Mouse (Mus musculus): Measurements from ENCODE around the gene Gm21789. TPM values are rescaled to one million over a fixed set of nuclear protein-coding genes. Genes with fewer than 3 reads are reported as not detected.
"Not testable (repeated sequence)": the region's sequence is repeated elsewhere in the genome, so short reads cannot be mapped to it uniquely, and the experiment has no call there.

The Gm21789 gene
- polyA plus RNA-seq (2012): not detected in 2 replicates

- not testable (repeated sequence) for H3K4me3 ChIP-seq (replicated peaks); H3K36me3 ChIP-seq (ENCODE audit: control insufficient read depth); H3K27me3 ChIP-seq (ENCODE audit: control insufficient read depth); H3K4me1 ChIP-seq (ENCODE audit: control insufficient read depth); H3K9me3 ChIP-seq (ENCODE audit: control insufficient read depth, low read length)
Observed at GRCm38 (mm10) chrX:32941468-32941867, at the start of gene Gm21789. TSS of gene Gm21789 (plus strand) at chrX:32941768.

DNA sequence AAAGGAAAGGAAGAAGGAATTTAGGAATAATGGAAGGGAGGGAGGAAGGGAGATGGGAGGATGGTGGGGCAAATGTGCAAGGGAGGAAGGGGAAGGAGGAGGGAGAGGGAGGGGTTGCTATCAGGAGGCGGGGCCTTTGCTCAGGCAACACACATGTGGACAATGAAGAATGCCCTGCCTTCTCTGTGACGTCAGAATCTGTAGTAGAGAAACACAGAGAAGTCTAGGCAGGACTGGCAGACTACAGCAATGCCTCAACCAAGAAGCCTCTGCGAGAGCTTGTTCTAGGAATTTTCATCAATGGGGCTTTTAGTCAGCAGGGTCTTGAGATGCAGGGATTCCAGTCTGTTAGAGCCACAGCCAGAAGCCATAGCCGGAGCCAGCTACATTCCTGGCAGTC is 47.2 kb upstream of the Gm21789 start, which contains the start of gene Btbd35f30:
TSS of gene Btbd35f30 (plus strand) at position 301 of the 400 bp plus-strand sequence.
- H3K9me3 ChIP-seq (ENCODE audit: control insufficient read depth, low read length); H3K36me3 ChIP-seq (ENCODE audit: control insufficient read depth); H3K4me3 ChIP-seq (replicated peaks); H3K4me1 ChIP-seq (ENCODE audit: control insufficient read depth); H3K27me3 ChIP-seq (ENCODE audit: control insufficient read depth): not testable (repeated sequence)

DNA sequence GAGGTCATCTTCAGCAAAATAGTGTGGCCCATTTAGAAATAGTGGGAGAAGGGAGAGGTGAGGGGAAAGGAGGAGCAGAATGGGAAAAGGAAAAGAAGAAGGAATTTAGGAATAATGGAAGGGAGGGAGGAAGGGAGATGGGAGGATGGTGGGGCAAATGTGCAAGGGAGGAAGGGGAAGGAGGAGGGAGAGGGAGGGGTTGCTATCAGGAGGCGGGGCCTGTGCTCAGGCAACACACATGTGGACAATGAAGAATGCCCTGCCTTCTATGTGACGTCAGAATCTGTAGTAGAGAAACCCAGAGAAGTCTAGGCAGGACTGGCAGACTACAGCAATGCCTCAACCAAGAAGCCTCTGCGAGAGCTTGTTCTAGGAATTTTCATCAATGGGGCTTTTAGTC is 32.0 kb downstream of the Gm21789 start, which contains the start of gene Btbd35f5:
TSS of gene Btbd35f5 (plus strand) at position 301 of the 400 bp plus-strand sequence.
- not testable (repeated sequence) for H3K36me3 ChIP-seq (ENCODE audit: control insufficient read depth); H3K4me1 ChIP-seq (ENCODE audit: control insufficient read depth); H3K9me3 ChIP-seq (ENCODE audit: control insufficient read depth, low read length); H3K27me3 ChIP-seq (ENCODE audit: control insufficient read depth); H3K4me3 ChIP-seq (replicated peaks)

Other genes with a start within 250 kb of the Gm21789 start
- not detected in 2 replicates for gene Btbd35f21, start 215.7 kb upstream of the Gm21789 start, polyA plus RNA-seq (2012)
- not detected in 2 replicates for gene Btbd35f30, start 47.1 kb upstream of the Gm21789 start, polyA plus RNA-seq (2012)
- not detected in 2 replicates for gene Btbd35f5, start 32.1 kb downstream of the Gm21789 start, polyA plus RNA-seq (2012)